Mouse (Mus musculus): ENCODE measurements at regions not wholly inside any gene's neighbourhood (a gene's known extent, or its start where the extent isn't known, plus 50 kb on each side); places are given as distances from the start of the nearest gene placed in this dataset.

DNA sequence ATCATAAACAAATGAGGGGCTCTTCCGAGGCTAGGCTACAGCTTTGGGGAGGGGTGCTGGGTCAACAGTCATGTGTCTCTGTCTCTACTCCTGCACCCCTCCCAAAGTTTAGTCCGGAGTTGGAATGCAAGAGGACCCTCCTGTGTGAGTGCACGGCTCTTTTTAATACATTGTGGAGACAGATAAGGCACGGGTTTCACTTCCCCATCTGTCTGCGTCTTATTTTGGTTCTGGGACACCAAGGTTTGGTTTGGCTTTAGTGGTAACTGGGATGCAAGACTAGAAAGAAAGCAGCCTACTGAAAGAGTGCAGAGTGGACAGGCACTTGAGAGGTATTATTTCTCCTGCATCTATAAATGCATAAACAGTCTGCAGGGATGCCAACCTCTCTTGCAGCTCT, 71.2 kb downstream of the Tmem30b start:
- no peaks in the 10 kb centered on the region for H3K36me3 ChIP-seq (ENCODE audit: control insufficient read depth, insufficient read depth)
- H3K4me1 ChIP-seq (replicated peaks; ENCODE audit: control insufficient read depth, insufficient read depth, low read length): no peaks in the 10 kb centered on the region
- ATAC-seq: no peak
- 81% methylated on average over 5 of the region's 5 CpGs for WGBS
- H3K4me3 ChIP-seq (replicated peaks; ENCODE audit: low read length): no peak overlapping the region
- H3K27ac ChIP-seq (ENCODE audit: low read length): no peak overlapping the region
- no peak overlapping the region for H3K4me2 ChIP-seq (ENCODE audit: low read length)
- no peak overlapping the region for H3K9ac ChIP-seq (replicated peaks; ENCODE audit: low read depth, low read length)
- H3K27me3 ChIP-seq (replicated peaks; ENCODE audit: control insufficient read depth, insufficient read depth, low read length): no peaks in the 10 kb centered on the region
- no peaks in the 10 kb centered on the region for H3K9me3 ChIP-seq (ENCODE audit: control insufficient read depth, low read length)

DNA sequence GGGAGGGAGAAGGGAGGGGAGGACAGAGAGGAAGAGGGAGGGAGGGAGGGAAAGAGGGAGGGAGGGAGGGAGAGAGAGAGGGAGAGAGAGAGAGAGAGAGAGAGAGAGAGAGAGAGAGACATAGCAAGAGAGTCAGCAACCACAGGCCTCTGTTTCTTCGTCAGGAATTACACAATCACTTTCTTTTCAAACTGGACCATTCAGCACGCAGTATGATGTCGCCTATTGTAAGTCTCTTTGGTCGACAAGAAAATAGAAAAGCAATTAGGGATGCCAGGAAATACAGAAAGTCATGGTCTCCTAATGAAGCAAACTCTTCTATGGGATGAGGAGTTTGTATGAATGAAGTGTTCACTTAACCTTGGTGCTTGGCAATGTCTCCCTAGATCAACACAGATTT, 73.1 kb downstream of the Tmem30b start:
- Histone ChIP-seq H3K4me3 (replicated peaks; ENCODE audit: low read length) (no peak overlapping the region), H3K9ac (replicated peaks; ENCODE audit: low read depth, low read length) (no peak overlapping the region)

DNA sequence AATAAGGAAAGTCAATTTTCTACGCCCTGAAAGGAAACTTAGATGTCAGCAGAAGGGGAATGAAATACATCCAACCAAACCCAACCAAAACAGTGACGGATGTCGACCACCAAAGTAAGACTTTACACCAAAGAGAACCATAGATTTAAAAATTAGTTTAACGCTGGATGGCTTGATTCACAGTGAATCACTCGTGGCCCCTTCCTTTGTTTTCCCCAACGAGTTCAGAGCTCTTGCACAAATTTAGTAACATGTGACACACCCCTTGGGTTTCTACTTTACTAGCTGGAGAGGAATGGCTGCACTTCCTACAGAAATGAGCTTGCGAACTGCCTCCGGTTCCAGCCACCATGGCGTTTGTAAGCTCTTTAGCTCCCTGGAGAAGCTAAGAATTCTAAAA, 74.2 kb downstream of the Tmem30b start:
- H3K36me3 ChIP-seq (ENCODE audit: control insufficient read depth, insufficient read depth): no peaks in the 10 kb centered on the region
- H3K4me2 ChIP-seq (ENCODE audit: low read length): no peak overlapping the region
- H3K27ac ChIP-seq (ENCODE audit: low read length): no peak overlapping the region
- no peaks in the 10 kb centered on the region for H3K27me3 ChIP-seq (replicated peaks; ENCODE audit: control insufficient read depth, insufficient read depth, low read length)
- no peak overlapping the region for H3K4me3 ChIP-seq (replicated peaks; ENCODE audit: low read length)
- no peaks in the 10 kb centered on the region for H3K4me1 ChIP-seq (replicated peaks; ENCODE audit: control insufficient read depth, insufficient read depth, low read length)
- no peaks in the 10 kb centered on the region for H3K9me3 ChIP-seq (ENCODE audit: control insufficient read depth, low read length)
- 62% methylated on average over 9 of the region's 9 CpGs for WGBS
- no peak overlapping the region for H3K9ac ChIP-seq (replicated peaks; ENCODE audit: low read depth, low read length)
- ATAC-seq: no peak

More for the DNA sequence above, 73.1 kb downstream of the Tmem30b start:
- H3K36me3 ChIP-seq (ENCODE audit: control insufficient read depth, insufficient read depth): no peaks in the 10 kb centered on the region
- H3K4me1 ChIP-seq (replicated peaks; ENCODE audit: control insufficient read depth, insufficient read depth, low read length): no peaks in the 10 kb centered on the region
- WGBS: 13% methylated on average over 4 of the region's 4 CpGs
- no peak overlapping the region for H3K27ac ChIP-seq (ENCODE audit: low read length)
- no peaks in the 10 kb centered on the region for H3K27me3 ChIP-seq (replicated peaks; ENCODE audit: control insufficient read depth, insufficient read depth, low read length)
- ATAC-seq: no peak
- no peak overlapping the region for H3K4me2 ChIP-seq (ENCODE audit: low read length)
- no peaks in the 10 kb centered on the region for H3K9me3 ChIP-seq (ENCODE audit: control insufficient read depth, low read length)

DNA sequence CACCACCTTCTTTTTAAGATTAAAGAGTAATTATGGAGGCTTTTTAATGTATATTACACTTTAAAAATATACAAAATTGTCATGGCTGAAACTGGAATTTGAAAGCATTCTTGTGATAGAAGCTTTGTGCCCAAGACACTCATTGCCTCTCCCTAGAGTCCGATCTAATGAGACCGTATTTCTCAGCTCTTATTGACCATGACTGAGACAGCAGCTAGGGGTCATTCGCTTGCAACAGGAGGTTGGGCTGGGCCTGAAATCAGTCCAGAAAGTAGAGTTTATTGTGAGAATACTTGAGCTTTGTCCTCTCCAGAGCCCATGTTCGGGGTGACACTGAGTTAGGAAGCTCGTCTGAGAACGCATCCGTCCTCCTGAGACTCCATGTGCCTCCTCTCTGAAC, 79.7 kb downstream of the Tmem30b start:
- 84% methylated on average over 7 of the region's 7 CpGs for WGBS

DNA sequence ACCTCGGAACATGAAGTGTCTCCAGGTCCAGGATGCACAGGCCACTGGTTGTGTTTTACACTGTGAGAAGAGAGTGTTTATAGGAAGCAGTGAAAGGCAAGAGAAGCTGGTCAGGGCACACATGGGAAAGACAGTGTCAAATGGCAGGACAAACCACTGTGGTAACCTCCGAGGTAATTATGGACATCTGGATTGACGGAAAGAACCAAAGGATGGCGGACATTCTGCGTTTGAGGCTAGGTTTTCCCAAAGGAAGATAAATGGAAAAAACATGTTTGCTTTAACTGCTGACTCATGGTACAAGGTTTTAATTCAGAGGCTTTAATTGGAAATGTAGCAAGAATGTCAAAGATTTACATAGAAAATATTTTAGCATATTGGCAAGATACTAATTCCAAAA, 80.2 kb downstream of the Tmem30b start:
- WGBS: 89% methylated on average over 5 of the region's 5 CpGs
- no peak for ATAC-seq

More for the DNA sequence above, 79.7 kb downstream of the Tmem30b start:
- no peak for ATAC-seq
- H3K36me3 ChIP-seq (ENCODE audit: control insufficient read depth, insufficient read depth): no peaks in the 10 kb centered on the region
- no peak overlapping the region for H3K9ac ChIP-seq (replicated peaks; ENCODE audit: low read depth, low read length)
- no peaks in the 10 kb centered on the region for H3K4me1 ChIP-seq (replicated peaks; ENCODE audit: control insufficient read depth, insufficient read depth, low read length)
- H3K27me3 ChIP-seq (replicated peaks; ENCODE audit: control insufficient read depth, insufficient read depth, low read length): no peaks in the 10 kb centered on the region
- H3K4me2 ChIP-seq (ENCODE audit: low read length): no peak overlapping the region
- no peaks in the 10 kb centered on the region for H3K9me3 ChIP-seq (ENCODE audit: control insufficient read depth, low read length)
- H3K27ac ChIP-seq (ENCODE audit: low read length): no peak overlapping the region
- H3K4me3 ChIP-seq (replicated peaks; ENCODE audit: low read length): no peak overlapping the region

DNA sequence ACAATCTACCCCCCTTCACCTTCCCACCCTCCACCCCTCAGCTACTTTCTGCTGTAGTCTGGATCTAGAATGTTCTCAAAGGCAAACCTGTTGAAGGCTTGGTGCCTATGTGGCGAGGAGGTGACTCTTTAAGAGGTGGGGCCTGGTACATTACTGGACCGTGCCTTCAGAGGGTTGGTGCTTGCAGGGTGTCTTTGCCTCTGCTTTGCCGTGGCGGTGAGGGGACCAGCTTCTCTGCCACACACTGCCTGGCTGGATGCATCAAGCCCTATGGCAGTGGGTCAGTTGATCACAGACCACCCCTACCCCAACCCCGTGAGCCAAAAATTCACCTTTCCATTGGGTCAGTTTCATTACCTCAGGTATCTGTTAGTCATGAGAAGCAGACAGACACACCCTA, 81.9 kb downstream of the Tmem30b start:
- ATAC-seq: no peak
- Histone ChIP-seq H3K9me3 (ENCODE audit: control insufficient read depth, low read length) (no peaks in the 10 kb centered on the region), H3K27ac (ENCODE audit: low read length) (no peak overlapping the region), H3K4me3 (replicated peaks; ENCODE audit: low read length) (no peak overlapping the region), H3K9ac (replicated peaks; ENCODE audit: low read depth, low read length) (no peak overlapping the region), H3K4me2 (ENCODE audit: low read length) (no peak overlapping the region), H3K27me3 (replicated peaks; ENCODE audit: control insufficient read depth, insufficient read depth, low read length) (no peaks in the 10 kb centered on the region), H3K36me3 (ENCODE audit: control insufficient read depth, insufficient read depth) (no peaks in the 10 kb centered on the region), H3K4me1 (replicated peaks; ENCODE audit: control insufficient read depth, insufficient read depth, low read length) (no peaks in the 10 kb centered on the region)
- WGBS: 86% methylated on average over 5 of the region's 5 CpGs

More for the DNA sequence above, 80.2 kb downstream of the Tmem30b start:
- Histone ChIP-seq H3K4me2 (ENCODE audit: low read length) (no peak overlapping the region), H3K9me3 (ENCODE audit: control insufficient read depth, low read length) (no peaks in the 10 kb centered on the region), H3K36me3 (ENCODE audit: control insufficient read depth, insufficient read depth) (no peaks in the 10 kb centered on the region), H3K4me1 (replicated peaks; ENCODE audit: control insufficient read depth, insufficient read depth, low read length) (no peaks in the 10 kb centered on the region), H3K9ac (replicated peaks; ENCODE audit: low read depth, low read length) (no peak overlapping the region), H3K27me3 (replicated peaks; ENCODE audit: control insufficient read depth, insufficient read depth, low read length) (no peaks in the 10 kb centered on the region), H3K4me3 (replicated peaks; ENCODE audit: low read length) (no peak overlapping the region), H3K27ac (ENCODE audit: low read length) (no peak overlapping the region)

DNA sequence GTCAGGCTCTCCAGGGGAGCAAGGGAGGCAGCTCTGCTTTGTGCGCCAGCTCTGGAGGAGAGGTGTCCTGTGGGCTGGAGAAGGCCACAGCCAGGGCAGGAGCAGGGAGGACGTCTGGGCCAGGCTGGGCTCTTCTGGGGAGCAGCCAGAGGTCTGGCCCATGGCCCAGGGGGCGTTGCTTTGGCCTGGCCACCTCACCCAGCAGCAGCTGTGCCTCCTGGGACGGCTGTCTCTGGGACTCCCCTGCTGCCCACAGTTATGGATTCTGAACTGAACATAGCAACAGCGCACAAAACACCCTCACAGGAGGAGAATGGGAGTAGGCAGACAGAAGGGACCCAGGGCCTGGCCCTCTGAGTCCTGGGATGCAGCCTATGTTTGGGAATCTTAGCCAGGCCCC, 84.1 kb downstream of the Tmem30b start:
- Histone ChIP-seq H3K4me3 (replicated peaks; ENCODE audit: low read length) (no peak overlapping the region), H3K9ac (replicated peaks; ENCODE audit: low read depth, low read length) (no peak overlapping the region), H3K9me3 (ENCODE audit: control insufficient read depth, low read length) (no peaks in the 10 kb centered on the region), H3K36me3 (ENCODE audit: control insufficient read depth, insufficient read depth) (no peaks in the 10 kb centered on the region), H3K27me3 (replicated peaks; ENCODE audit: control insufficient read depth, insufficient read depth, low read length) (no peaks in the 10 kb centered on the region), H3K4me2 (ENCODE audit: low read length) (no peak overlapping the region), H3K4me1 (replicated peaks; ENCODE audit: control insufficient read depth, insufficient read depth, low read length) (no peaks in the 10 kb centered on the region), H3K27ac (ENCODE audit: low read length) (no peak overlapping the region)
- WGBS: 37% methylated on average over 5 of the region's 5 CpGs
- ATAC-seq: 0 out of 2 replicates have a peak, but pooled peaks have one; percentile 40

DNA sequence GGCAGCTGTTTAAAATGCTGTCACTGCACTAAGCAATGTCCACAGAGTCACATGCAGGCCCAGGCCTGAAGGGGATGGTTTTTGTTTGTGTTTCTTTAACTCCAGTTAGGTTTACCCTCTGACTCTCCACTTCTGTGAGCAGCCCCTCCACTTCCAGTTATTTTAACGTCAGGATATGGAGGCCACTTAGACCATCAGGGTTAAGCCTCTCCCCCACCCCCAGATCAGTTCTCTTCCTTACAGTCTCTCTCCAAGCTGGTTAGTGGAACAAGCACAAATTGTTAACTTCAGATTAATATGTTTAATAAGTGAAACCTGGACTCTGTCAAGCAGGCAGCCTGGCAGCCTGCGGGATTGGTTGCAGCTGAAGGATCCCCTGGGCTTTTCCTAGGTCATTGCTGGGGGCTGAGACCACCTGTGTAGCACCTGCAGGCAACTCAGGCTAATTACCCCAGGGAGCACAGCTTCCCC, 85.9 kb downstream of the Tmem30b start:
- no peak overlapping the region for H3K27ac ChIP-seq (ENCODE audit: low read length)
- H3K4me1 ChIP-seq (replicated peaks; ENCODE audit: control insufficient read depth, insufficient read depth, low read length): no peaks in the 10 kb centered on the region
- no peak overlapping the region for H3K4me2 ChIP-seq (ENCODE audit: low read length)
- H3K9ac ChIP-seq (replicated peaks; ENCODE audit: low read depth, low read length): no peak overlapping the region
- no peak for ATAC-seq
- H3K36me3 ChIP-seq (ENCODE audit: control insufficient read depth, insufficient read depth): no peaks in the 10 kb centered on the region
- no peaks in the 10 kb centered on the region for H3K27me3 ChIP-seq (replicated peaks; ENCODE audit: control insufficient read depth, insufficient read depth, low read length)
- WGBS: 31% methylated on average over 2 of the region's 2 CpGs
- no peaks in the 10 kb centered on the region for H3K9me3 ChIP-seq (ENCODE audit: control insufficient read depth, low read length)
- no peak overlapping the region for H3K4me3 ChIP-seq (replicated peaks; ENCODE audit: low read length)

DNA sequence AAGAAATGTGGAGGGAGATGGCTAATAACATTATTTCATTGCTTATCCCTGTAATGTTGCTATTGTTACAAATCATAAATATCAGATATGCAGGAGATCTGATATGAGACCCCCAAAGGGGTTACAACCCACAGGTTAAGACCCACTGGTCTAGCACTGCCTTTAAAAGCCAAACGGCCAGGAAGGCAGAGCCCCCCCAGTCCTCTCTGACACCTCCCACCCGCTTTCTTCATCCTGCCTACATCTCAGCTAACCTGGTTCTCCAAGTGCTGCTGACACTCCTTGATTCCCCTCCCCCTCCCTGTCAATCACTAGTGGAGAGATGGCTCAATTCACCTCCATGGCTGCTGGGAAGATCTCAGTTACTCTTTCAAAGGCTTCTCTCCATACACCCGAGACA, 94.9 kb downstream of the Tmem30b start:
- no peak overlapping the region for H3K27ac ChIP-seq (ENCODE audit: low read length)
- no peak overlapping the region for H3K4me2 ChIP-seq (ENCODE audit: low read length)
- H3K36me3 ChIP-seq (ENCODE audit: control insufficient read depth, insufficient read depth): no peaks in the 10 kb centered on the region
- 68% methylated on average over 3 of the region's 3 CpGs for WGBS
- H3K27me3 ChIP-seq (replicated peaks; ENCODE audit: control insufficient read depth, insufficient read depth, low read length): no peaks in the 10 kb centered on the region
- no peak for ATAC-seq
- H3K4me3 ChIP-seq (replicated peaks; ENCODE audit: low read length): no peak overlapping the region
- H3K4me1 ChIP-seq (replicated peaks; ENCODE audit: control insufficient read depth, insufficient read depth, low read length): no peaks in the 10 kb centered on the region
- no peak overlapping the region for H3K9ac ChIP-seq (replicated peaks; ENCODE audit: low read depth, low read length)
- H3K9me3 ChIP-seq (ENCODE audit: control insufficient read depth, low read length): no peaks in the 10 kb centered on the region

DNA sequence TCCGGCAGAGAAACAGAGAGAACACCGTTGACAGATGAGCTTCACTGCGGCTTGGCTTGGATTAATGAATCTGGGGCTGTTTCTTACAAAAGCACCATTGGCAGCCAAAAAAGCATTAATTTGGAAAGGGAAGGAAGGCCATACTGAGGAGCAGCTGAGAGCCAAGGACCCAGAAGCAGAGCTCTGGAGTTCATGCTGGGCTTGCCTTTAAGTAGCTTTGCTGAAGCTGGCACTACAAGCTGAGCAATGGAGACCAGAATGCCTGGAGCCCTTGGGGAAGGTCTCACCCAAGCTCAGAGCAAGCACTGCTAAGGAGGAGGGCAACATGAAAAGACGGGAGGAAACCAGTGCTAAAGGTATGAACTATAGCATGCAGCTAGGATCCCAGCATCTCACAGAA, 95.7 kb downstream of the Tmem30b start:
- no peak for ATAC-seq
- H3K27ac ChIP-seq (ENCODE audit: low read length): no peak overlapping the region
- no peaks in the 10 kb centered on the region for H3K9me3 ChIP-seq (ENCODE audit: control insufficient read depth, low read length)
- no peak overlapping the region for H3K9ac ChIP-seq (replicated peaks; ENCODE audit: low read depth, low read length)
- H3K36me3 ChIP-seq (ENCODE audit: control insufficient read depth, insufficient read depth): no peaks in the 10 kb centered on the region
- WGBS: 70% methylated on average over 4 of the region's 4 CpGs
- H3K4me2 ChIP-seq (ENCODE audit: low read length): no peak overlapping the region
- H3K4me1 ChIP-seq (replicated peaks; ENCODE audit: control insufficient read depth, insufficient read depth, low read length): no peaks in the 10 kb centered on the region; the same call in 1 of the 2 replicates
- H3K4me3 ChIP-seq (replicated peaks; ENCODE audit: low read length): no peak overlapping the region
- no peaks in the 10 kb centered on the region for H3K27me3 ChIP-seq (replicated peaks; ENCODE audit: control insufficient read depth, insufficient read depth, low read length)
